Mouse (Mus musculus) layer of hippocampus, adult 18-20 months (tissue): ENCODE data around the gene Lyrm4. TPM values are rescaled to one million over a fixed set of nuclear protein-coding genes. Genes with fewer than 3 reads are reported as not detected.
A peak's percentile ranks its signal among the peaks of the same experiment; 100 is the strongest.

Experiments
- DNase-seq, 2 experiments: peaks; one replicate each; pipeline ENCODE4 v3.0.0; 2022; ENCODE audit warnings: low spot score in 2 of 2
- total RNA-seq, 2 experiments: library from RNA; stranded (reverse); gene quantifications; 2 replicates each; pipeline ENCODE4 v1.2.3; 2021

The Lyrm4 gene
- total RNA-seq, 2 experiments from 2014 or later, result 21.6 to 22.8 TPM

GRCm38 (mm10) chr13:36105591-36105990 lies 11.7 kb downstream of the Lyrm4 start:
- no peak for DNase-seq

- no peak for DNase-seq
These were observed 20.5 kb downstream of the Lyrm4 start for GRCm38 (mm10) chr13:36096684-36097383.

- DNase-seq, result no peak
These were observed 29.2 kb downstream of the Lyrm4 start for GRCm38 (mm10) chr13:36088168-36088567.

GRCm38 (mm10) chr13:36087427-36087826 lies 29.9 kb downstream of the Lyrm4 start:
- DNase-seq, result no peak

- DNase-seq, result peak in 1 of 2 experiments; percentile 37
These were observed 30.5 kb downstream of the Lyrm4 start for GRCm38 (mm10) chr13:36086608-36087391.

- DNase-seq, result no peak
These were observed 31.4 kb downstream of the Lyrm4 start for GRCm38 (mm10) chr13:36085971-36086370.

- no peak for DNase-seq
These were observed 32.6 kb downstream of the Lyrm4 start for GRCm38 (mm10) chr13:36084701-36085100.

GRCm38 (mm10) chr13:36081591-36081990 lies 35.7 kb downstream of the Lyrm4 start:
- no peak for DNase-seq

GRCm38 (mm10) chr13:36074484-36074883 lies 42.8 kb downstream of the Lyrm4 start:
- no peak for DNase-seq

GRCm38 (mm10) chr13:36066676-36067075 lies 50.6 kb downstream of the Lyrm4 start:
- DNase-seq, result no peak

- DNase-seq, result no peak
These were observed 59.8 kb downstream of the Lyrm4 start for GRCm38 (mm10) chr13:36057489-36057888.

GRCm38 (mm10) chr13:36056925-36057324 lies 60.4 kb downstream of the Lyrm4 start:
- DNase-seq, result no peak

GRCm38 (mm10) chr13:36056509-36056908 lies 60.8 kb downstream of the Lyrm4 start:
- no peak for DNase-seq

GRCm38 (mm10) chr13:36035528-36035927 lies 81.8 kb downstream of the Lyrm4 start:
- DNase-seq, result no peak

- no peak for DNase-seq
These were observed 85.4 kb downstream of the Lyrm4 start for GRCm38 (mm10) chr13:36031959-36032358.

- DNase-seq, result peak; percentile 48 to 92
These were observed 97.7 kb downstream of the Lyrm4 start for GRCm38 (mm10) chr13:36019309-36020274.

GRCm38 (mm10) chr13:36018017-36018416 lies 99.3 kb downstream of the Lyrm4 start:
- DNase-seq, result no peak

GRCm38 (mm10) chr13:36015636-36016035 lies 101.7 kb downstream of the Lyrm4 start:
- no peak for DNase-seq

GRCm38 (mm10) chr13:36009981-36010380 lies 107.3 kb downstream of the Lyrm4 start:
- no peak for DNase-seq

GRCm38 (mm10) chr13:36000798-36001197 lies 116.5 kb downstream of the Lyrm4 start:
- DNase-seq, result no peak

GRCm38 (mm10) chr13:35997606-35998005 lies 119.7 kb downstream of the Lyrm4 start:
- no peak for DNase-seq
